Mouse (Mus musculus): ENCODE measurements around the gene Pgrmc1. TPM values are rescaled to one million over a fixed set of nuclear protein-coding genes. Genes with fewer than 3 reads are reported as not detected.

Gene Pgrmc1
- 390 TPM for polyA plus RNA-seq (2014; fragmentation: Illumina TruSeq; extraction: RNeasy Lipid Tissue Mini Kit (QIAGEN cat#74804); ENCODE audit: low read depth, low replicate concordance)

GRCm38 (mm10) chrX:36597707-36598389 is at the start of gene Pgrmc1:
TSS of gene Pgrmc1 (plus strand) at chrX:36598206.

GRCm38 (mm10) chrX:36644657-36645551 is 46.9 kb downstream of the Pgrmc1 start, which contains the start of gene Akap17b:
TSS of gene Akap17b (minus strand) at chrX:36645395.

Other genes starting within 250 kb of the Pgrmc1 start
- not detected for gene Gm6268, start 196.9 kb upstream of the Pgrmc1 start, polyA plus RNA-seq (2014; fragmentation: Illumina TruSeq; extraction: RNeasy Lipid Tissue Mini Kit (QIAGEN cat#74804); ENCODE audit: low read depth, low replicate concordance)
- not detected for gene Gm14569, start 106.4 kb upstream of the Pgrmc1 start, polyA plus RNA-seq (2014; fragmentation: Illumina TruSeq; extraction: RNeasy Lipid Tissue Mini Kit (QIAGEN cat#74804); ENCODE audit: low read depth, low replicate concordance)
- 5.7 TPM for gene Akap17b, start 47.2 kb downstream of the Pgrmc1 start, polyA plus RNA-seq (2014; fragmentation: Illumina TruSeq; extraction: RNeasy Lipid Tissue Mini Kit (QIAGEN cat#74804); ENCODE audit: low read depth, low replicate concordance)
- gene Slc25a43, start 145.5 kb downstream of the Pgrmc1 start, polyA plus RNA-seq (2014; fragmentation: Illumina TruSeq; extraction: RNeasy Lipid Tissue Mini Kit (QIAGEN cat#74804); ENCODE audit: low read depth, low replicate concordance), result 1.3 TPM
- 1,886 TPM for gene Slc25a5, start 197.4 kb downstream of the Pgrmc1 start, polyA plus RNA-seq (2014; fragmentation: Illumina TruSeq; extraction: RNeasy Lipid Tissue Mini Kit (QIAGEN cat#74804); ENCODE audit: low read depth, low replicate concordance)